Mouse (Mus musculus) neural tube, embryonic 10.5 days (tissue): ENCODE data around the gene Sst.

Experiments used
- DNase-seq: peaks from one replicate; pipeline ENCODE4 v3.0.0-alpha.2; 2017; ENCODE audit warnings: low spot score; ENCODE audit errors: extremely low spot score

The Sst gene

DNA sequence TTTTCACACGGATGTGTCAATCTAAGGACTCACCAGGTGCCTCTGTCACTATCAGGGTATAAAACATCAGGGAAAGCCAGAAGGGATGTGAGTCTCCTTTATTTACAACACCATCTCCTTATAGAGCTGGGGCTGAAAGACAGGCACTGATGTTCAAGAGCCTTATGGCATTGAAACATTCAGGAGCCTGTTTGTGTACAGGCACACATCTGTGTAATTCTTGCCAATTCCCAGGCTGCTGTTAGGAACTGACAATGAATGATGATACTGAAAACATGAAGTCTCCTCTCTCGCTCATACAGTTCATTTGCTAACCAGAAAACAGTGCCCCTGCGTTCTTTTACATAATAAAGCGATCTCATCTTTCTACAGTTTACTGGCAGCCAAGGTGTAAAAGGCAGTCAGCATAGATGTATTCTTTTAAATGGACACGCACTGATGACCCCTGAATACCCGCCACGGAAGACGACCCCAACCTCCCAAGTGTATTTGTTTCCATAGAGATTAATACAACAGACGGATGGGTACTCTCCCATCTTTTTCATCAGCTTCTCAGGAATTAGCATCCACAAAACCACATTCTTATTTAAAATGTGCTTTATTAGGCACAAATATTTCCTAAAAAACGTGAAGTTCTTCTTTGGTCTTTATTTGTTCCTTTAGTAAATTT, 2.7 kb downstream of the Sst start:
- no peak for DNase-seq

DNA sequence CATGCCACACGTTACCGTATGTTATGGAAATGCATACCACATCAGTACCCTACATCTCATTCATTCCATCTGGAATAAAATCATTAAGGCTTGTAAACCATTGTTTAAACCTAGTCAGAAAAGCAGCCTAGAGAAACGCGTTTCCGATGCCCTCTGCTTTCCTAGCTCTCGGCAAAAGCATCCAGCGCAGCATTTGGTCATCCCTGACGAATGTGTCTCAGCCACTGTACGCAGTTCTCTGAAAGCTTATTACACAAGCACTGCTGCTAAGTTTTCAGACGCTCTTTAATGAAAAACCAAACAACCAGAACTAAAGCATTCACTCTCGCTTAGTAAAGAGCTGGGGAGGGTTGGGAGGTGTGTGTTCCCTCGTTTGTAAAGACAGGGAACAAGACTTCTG, 5.7 kb downstream of the Sst start:
- no peak for DNase-seq

DNA sequence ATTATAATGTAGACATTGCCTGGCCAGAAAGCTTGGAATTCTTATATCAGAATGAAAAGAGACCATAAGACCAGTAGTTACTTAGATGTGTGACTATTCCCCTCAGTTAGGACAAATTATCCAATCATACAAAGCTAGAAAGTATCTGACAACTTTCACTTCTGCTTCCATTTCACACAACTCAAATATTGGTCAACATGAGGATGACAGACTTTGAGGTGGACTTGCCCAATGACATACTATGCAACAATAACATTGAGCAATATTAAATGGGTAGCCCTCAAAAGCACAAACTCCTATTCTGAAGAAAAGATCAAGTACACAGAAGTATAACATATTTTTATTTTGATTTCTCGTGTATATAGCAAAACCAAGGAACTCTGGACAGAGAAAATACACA, 35.5 kb downstream of the Sst start:
- no peak for DNase-seq

GRCm38 (mm10) chr16:23849720-23850119, 41.0 kb downstream of the Sst start:
- no peak for DNase-seq

DNA sequence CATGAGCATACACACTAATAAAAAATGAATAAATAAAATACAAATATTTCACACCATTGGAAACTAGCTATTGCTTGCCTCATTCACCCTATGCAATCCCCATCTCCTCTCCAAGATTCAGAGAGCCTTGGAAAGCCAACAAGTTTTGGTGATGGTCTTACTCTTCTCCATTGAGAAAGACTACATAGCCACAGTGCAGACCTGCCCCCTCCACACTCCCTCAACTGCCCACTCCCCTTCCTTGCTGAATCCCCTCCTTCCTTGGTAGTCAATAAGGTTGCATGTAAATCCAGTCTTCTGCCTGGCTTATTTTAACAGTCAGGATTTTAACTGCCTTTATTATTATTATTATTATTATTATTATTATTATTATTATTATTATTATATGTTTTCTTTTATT, 41.6 kb downstream of the Sst start:
- DNase-seq: no peak

DNA sequence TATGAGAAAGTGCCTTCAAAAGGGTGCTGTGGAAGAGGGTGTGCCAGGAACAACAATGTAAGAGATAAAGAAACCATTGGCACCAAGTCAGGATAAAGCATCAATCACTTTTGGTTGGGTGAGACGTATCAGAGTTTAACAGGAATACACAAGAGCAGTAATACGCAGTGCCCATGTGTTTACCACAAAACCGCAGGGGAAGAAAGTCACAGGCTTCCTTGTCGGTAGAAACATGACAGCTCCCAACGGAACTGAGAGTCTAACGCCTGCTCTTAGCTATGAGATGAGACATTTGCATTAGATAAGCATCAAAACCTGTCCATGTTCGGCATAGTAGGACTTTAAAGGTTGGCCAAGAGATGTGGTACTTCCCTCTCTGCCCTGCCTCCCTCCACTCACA, 46.1 kb downstream of the Sst start:
- DNase-seq: no peak

GRCm38 (mm10) chr16:23842609-23843008, 48.1 kb downstream of the Sst start:
- no peak for DNase-seq
